In genomic region chr1:90927929-90928574, GRCm38 (mm10) we compare ENCODE assay signal across 8 mouse cellular contexts. TPM values are rescaled to one million over a fixed set of nuclear protein-coding genes. Genes with fewer than 3 reads are reported as not detected.
DNase-seq lines count a peak whose midpoint lies in the region; ATAC-seq lines count a peak whose summit lies in the region.

No protein-coding gene starts in this region.

- H3K9me3 ChIP-seq in kidney, embryonic 15.5 days (replicated peaks) = no peaks in the 10 kb centered on the region
- H3K9me3 ChIP-seq in hindbrain, embryonic 15.5 days = no peaks in the 10 kb centered on the region
- no peaks in the 10 kb centered on the region for H3K9me3 ChIP-seq in midbrain, embryonic 15.5 days

- H3K27me3 ChIP-seq in kidney, embryonic 15.5 days = peaks cover 6% of the 10 kb centered on the region; the same call in 1 of the 2 replicates
- no peaks in the 10 kb centered on the region; the same call in 1 of the 2 replicates for H3K27me3 ChIP-seq in hindbrain, embryonic 15.5 days
- peaks cover 13% of the 10 kb centered on the region; the same call in 1 of the 2 replicates for H3K27me3 ChIP-seq in midbrain, embryonic 15.5 days (replicated peaks)

- ATAC-seq in kidney, embryonic 15.5 days (replicated peaks; ENCODE audit: low FRiP score) = 0 out of 2 replicates have a peak, but pooled peaks have one; percentile 22
- ATAC-seq in hindbrain, embryonic 15.5 days (ENCODE audit: low FRiP score, low read depth) = peak; percentile 55; the same call in 1 of the 2 replicates
- ATAC-seq in midbrain, embryonic 15.5 days (replicated peaks) = peak; percentile 50
- no peak for ATAC-seq in frontal cortex, adult (ENCODE audit: low TSS enrichment)

- DNase-seq in kidney, postnatal 36 days = no peak
- peak; percentile 27 for DNase-seq in embryo, embryonic 10 days (ENCODE audit: low spot score)
- DNase-seq in cerebellum, adult 11-12 months = no peak
- no peak for DNase-seq in ovary, postnatal 36 days (ENCODE audit: low spot score)

- H3K4me3 ChIP-seq in kidney, embryonic 15.5 days (replicated peaks) = peak overlapping the region; percentile 33
- peak overlapping the region; percentile 14 for H3K4me3 ChIP-seq in hindbrain, embryonic 15.5 days
- no peak overlapping the region; the same call in 1 of the 2 replicates for H3K4me3 ChIP-seq in midbrain, embryonic 15.5 days

- H3K4me2 ChIP-seq in kidney, embryonic 15.5 days = peak overlapping the region; percentile 67
- peak overlapping the region; percentile 54 for H3K4me2 ChIP-seq in hindbrain, embryonic 15.5 days
- H3K4me2 ChIP-seq in midbrain, embryonic 15.5 days = peak overlapping the region; percentile 43

- peaks cover 22% of the 10 kb centered on the region for H3K4me1 ChIP-seq in kidney, embryonic 15.5 days
- H3K4me1 ChIP-seq in hindbrain, embryonic 15.5 days (replicated peaks) = peaks cover 9% of the 10 kb centered on the region
- peaks cover 6% of the 10 kb centered on the region for H3K4me1 ChIP-seq in midbrain, embryonic 15.5 days

- no peak overlapping the region for H3K27ac ChIP-seq in kidney, embryonic 15.5 days
- no peak overlapping the region for H3K27ac ChIP-seq in hindbrain, embryonic 15.5 days (replicated peaks)
- H3K27ac ChIP-seq in midbrain, embryonic 15.5 days = no peak overlapping the region

- under 1% methylated on average over 23 of the region's 23 CpGs for WGBS in kidney, embryonic 15.5 days
- 3% methylated on average over 23 of the region's 23 CpGs for WGBS in hindbrain, embryonic 15.5 days
- WGBS in midbrain, embryonic 15.5 days = 2% methylated on average over 23 of the region's 23 CpGs

- H3K9ac ChIP-seq in kidney, embryonic 15.5 days = no peak overlapping the region
- H3K9ac ChIP-seq in hindbrain, embryonic 15.5 days = no peak overlapping the region
- H3K9ac ChIP-seq in midbrain, embryonic 15.5 days = no peak overlapping the region

- no peaks in the 10 kb centered on the region for H3K36me3 ChIP-seq in kidney, embryonic 15.5 days
- no peaks in the 10 kb centered on the region for H3K36me3 ChIP-seq in hindbrain, embryonic 15.5 days
- H3K36me3 ChIP-seq in midbrain, embryonic 15.5 days (replicated peaks) = no peaks in the 10 kb centered on the region

RNA-seq across cellular contexts. Expression of gene Mlph, which starts 13.2 kb away (rescaled TPM):
- polyA plus RNA-seq in kidney, embryonic 15.5 days (2015; fragmentation: Nextera tagmentation; extraction: Ambion mirVana) = 0.38 and 0.48 TPM in 2 replicates
- polyA plus RNA-seq in hindbrain, embryonic 15.5 days (2015; fragmentation: Nextera tagmentation; extraction: Ambion mirVana) = 0.29 and 0.35 TPM in 2 replicates
- polyA plus RNA-seq in midbrain, embryonic 15.5 days (2015; fragmentation: Nextera tagmentation; extraction: Ambion mirVana) = 0.23 and 0.46 TPM in 2 replicates

RNA-seq across cellular contexts. Expression of gene Prlh, which starts 24.9 kb away (rescaled TPM):
- not detected in 2 replicates for polyA plus RNA-seq in kidney, embryonic 15.5 days (2015; fragmentation: Nextera tagmentation; extraction: Ambion mirVana)
- polyA plus RNA-seq in hindbrain, embryonic 15.5 days (2015; fragmentation: Nextera tagmentation; extraction: Ambion mirVana) = not detected in 2 replicates
- not detected in 2 replicates for polyA plus RNA-seq in midbrain, embryonic 15.5 days (2015; fragmentation: Nextera tagmentation; extraction: Ambion mirVana)

RNA-seq across cellular contexts. Expression of gene Rab17, which starts 41.4 kb away (rescaled TPM):
- 8.3 and 9.6 TPM in 2 replicates for polyA plus RNA-seq in kidney, embryonic 15.5 days (2015; fragmentation: Nextera tagmentation; extraction: Ambion mirVana)
- polyA plus RNA-seq in hindbrain, embryonic 15.5 days (2015; fragmentation: Nextera tagmentation; extraction: Ambion mirVana) = 0.10 and 0.17 TPM in 2 replicates
- 0.18 TPM in 1 of 2 replicates, not detected in the other for polyA plus RNA-seq in midbrain, embryonic 15.5 days (2015; fragmentation: Nextera tagmentation; extraction: Ambion mirVana)
